Mouse (Mus musculus): ENCODE results near the gene Adgre5.

DNA sequence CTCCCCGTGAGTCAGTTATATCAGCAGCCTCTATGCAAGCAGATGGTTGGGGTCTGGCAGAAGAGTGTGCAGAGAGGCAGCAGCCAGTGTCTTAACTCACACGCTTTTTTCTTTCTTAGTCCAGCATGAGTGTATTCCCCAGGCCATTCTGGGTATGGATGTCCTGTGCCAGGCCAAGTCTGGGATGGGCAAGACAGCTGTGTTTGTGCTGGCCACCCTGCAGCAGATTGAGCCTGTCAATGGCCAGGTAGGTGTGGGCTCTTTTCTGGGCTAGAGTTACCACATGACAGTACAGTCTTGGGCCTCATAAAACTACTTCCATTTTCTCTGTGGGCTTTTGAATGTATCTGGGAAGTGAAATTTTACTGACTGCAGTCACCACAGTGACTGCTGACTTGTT lies 21.4 kb downstream of the Adgre5 start:
- TF ChIP-seq CTCF (IDR thresholded peaks at IDR 0.05; ENCODE audit: control insufficient read depth, insufficient read depth, insufficient read length) (no peak), MAX (IDR thresholded peaks at IDR 0.05) (no peak)

All from C2C12 (cell line).